Mouse (Mus musculus) embryonic fibroblast, embryonic 13.5 days (primary cell): Measurements from ENCODE around the gene Mapkap1. TPM values are rescaled to one million over a fixed set of nuclear protein-coding genes. Genes with fewer than 3 reads are reported as not detected.

Experiments used
- H3K27ac ChIP-seq: 2 replicates; pipeline ENCODE4 v1.5.1; 2012; ENCODE audit warnings: low read length, control low read depth, inconsistent platforms; ENCODE audit not compliant: insufficient read depth
- H3K4me1 ChIP-seq: 2 replicates; pipeline ENCODE4 v1.6.1; 2011; ENCODE audit warnings: low read length; ENCODE audit not compliant: control insufficient read depth, insufficient read depth
- H3K4me3 ChIP-seq: 2 replicates; pipeline ENCODE4 v1.5.1; 2011; ENCODE audit warnings: mild to moderate bottlenecking, control low read depth, low read length; ENCODE audit not compliant: insufficient read depth
- CTCF ChIP-seq: IDR thresholded peaks from 2 replicates; pipeline ENCODE4 v1.5.1; 2011; ENCODE audit warnings: mild to moderate bottlenecking, control low read depth, low read length, moderate library complexity, borderline replicate concordance; ENCODE audit not compliant: insufficient read depth
- POLR2A ChIP-seq: IDR thresholded peaks from 2 replicates; pipeline ENCODE4 v1.6.1; 2011; ENCODE audit warnings: low read depth, mild to moderate bottlenecking, control low read depth, low read length, moderate library complexity
- polyA plus RNA-seq: library from polyadenylated mRNA; stranded (reverse); fragments of >200 nt; gene quantifications from 2 replicates; pipeline ENCODE4 v1.2.4, GENCODE M21; 2011; ENCODE audit warnings: low read depth; ENCODE audit not compliant: missing spikeins, insufficient read length

Gene Mapkap1
- polyA plus RNA-seq, 1 experiment, result 84.9 TPM

DNA sequence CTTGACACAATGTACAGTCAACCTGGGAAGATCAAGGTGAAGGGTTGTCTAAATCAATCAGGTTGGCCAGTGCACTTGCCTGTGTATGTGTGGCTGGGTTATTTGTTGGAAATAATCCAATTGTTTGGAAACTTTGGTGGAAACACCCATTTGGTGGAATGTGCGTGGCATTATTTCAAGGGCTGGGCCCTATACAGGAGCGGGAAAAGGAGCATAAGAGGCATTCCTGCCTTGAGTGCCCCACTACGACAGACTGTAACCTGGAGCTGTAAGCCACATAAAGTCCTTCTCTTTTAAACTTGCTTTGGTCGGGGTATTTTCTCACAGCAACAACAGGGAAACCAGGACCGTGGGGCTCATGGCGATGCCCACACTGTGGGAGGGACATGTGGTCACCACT, 263.9 kb downstream of the Mapkap1 start:
- H3K27ac ChIP-seq, result no peak overlapping the region
- no peaks in the 10 kb centered on the region for H3K4me1 ChIP-seq
- no peak for TF ChIP-seq POLR2A
- TF ChIP-seq CTCF, result no peak
- no peak overlapping the region for H3K4me3 ChIP-seq

DNA sequence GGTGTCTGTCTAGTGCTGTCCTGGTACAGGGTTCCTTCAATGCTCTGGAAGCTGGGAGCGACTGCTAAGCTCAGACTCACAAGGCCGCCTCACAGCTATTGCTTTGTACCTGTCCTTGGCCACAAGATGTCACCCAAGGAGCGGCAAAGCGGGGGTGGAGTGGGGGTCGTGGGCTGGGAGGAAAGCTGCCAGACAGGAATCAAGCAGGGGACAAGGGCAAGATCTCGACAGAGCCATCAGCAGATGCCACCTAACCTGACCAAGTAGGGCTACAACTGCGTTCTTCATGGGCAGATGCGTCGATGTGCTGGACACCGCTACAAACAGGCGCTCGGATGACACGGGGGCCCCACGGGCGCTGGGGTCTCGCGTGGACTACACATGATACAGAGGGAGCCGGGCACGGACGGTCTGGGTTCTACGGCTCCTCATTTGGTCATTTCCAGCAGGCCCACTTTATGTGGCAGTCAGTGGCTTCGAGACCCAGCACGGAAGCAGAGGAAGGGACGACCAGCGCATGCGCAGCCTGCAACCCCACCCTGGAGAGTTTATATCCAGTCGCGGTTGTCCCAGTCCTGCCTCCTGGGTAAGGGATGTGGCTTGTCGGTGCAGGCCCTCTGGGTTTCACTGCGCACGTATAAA, 264.9 kb downstream of the Mapkap1 start:
- H3K4me3 ChIP-seq, result peak overlapping the region; percentile 30
- no peaks in the 10 kb centered on the region for H3K4me1 ChIP-seq
- H3K27ac ChIP-seq, result no peak overlapping the region
- TF ChIP-seq POLR2A (peak; percentile 62), CTCF (peak; percentile 43; the same call in 1 of the 2 replicates)

DNA sequence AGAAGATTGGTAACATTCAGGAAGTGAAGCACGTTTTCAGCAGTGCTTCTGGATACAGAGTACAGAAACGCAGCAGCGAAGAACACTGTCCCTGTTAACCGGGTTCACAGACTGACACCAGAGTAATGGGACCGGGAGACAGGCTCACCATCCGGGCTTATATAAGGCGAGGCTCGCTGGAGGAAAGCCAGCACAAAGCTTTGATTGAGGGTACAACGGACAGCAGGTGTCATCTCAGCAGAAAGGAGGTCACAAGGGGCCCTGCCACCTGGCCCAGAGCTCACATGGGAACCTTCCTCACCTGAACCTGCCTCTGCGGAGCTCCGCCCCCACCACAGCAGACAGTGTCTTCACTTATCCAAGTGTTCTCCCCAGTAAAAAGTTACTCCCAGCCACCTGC, 267.3 kb downstream of the Mapkap1 start:
- Histone ChIP-seq H3K27ac (no peak overlapping the region), H3K4me1 (no peaks in the 10 kb centered on the region), H3K4me3 (no peak overlapping the region)
- TF ChIP-seq CTCF (no peak), POLR2A (no peak)

Other genes starting within 250 kb of the Mapkap1 start
- 32.3 and 48.0 TPM in 2 replicates for gene Pbx3, start 33.6 kb upstream of the Mapkap1 start, polyA plus RNA-seq